Mouse (Mus musculus) layer of hippocampus, postnatal 36 days (tissue): ENCODE data around the gene Hmga1b. TPM values are rescaled to one million over a fixed set of nuclear protein-coding genes. Genes with fewer than 3 reads are reported as not detected.
"Not testable (repeated sequence)": the region's sequence is repeated elsewhere in the genome, so short reads cannot be mapped to it uniquely, and the experiment has no call there.

ENCODE experiments used
- DNase-seq, 2 experiments: peaks; one replicate each; pipeline ENCODE4 v3.0.0; 2022
- total RNA-seq, 2 experiments: library from RNA; stranded (reverse); gene quantifications; 2 replicates each; pipeline ENCODE4 v1.2.3; 2021

Gene Hmga1b
- total RNA-seq, result 10 to 100 TPM; 19.5 to 20.1 TPM

- not testable (repeated sequence) for DNase-seq
Observed at GRCm38 (mm10) chr11:120762672-120763041, at the start of gene Hmga1b. TSS of gene Hmga1b (plus strand) at chr11:120762794.

- DNase-seq, result peak; percentile 97
Observed at GRCm38 (mm10) chr11:120713580-120714518, 48.7 kb upstream of the Hmga1b start, which contains the start of the genes Cenpx and Lrrc45. TSS of gene Cenpx (minus strand) at chr11:120713738. TSS of gene Lrrc45 (plus strand) at chr11:120713925.

GRCm38 (mm10) chr11:120714546-120714945 is 48.0 kb upstream of the Hmga1b start:
- DNase-seq, result no peak

DNA sequence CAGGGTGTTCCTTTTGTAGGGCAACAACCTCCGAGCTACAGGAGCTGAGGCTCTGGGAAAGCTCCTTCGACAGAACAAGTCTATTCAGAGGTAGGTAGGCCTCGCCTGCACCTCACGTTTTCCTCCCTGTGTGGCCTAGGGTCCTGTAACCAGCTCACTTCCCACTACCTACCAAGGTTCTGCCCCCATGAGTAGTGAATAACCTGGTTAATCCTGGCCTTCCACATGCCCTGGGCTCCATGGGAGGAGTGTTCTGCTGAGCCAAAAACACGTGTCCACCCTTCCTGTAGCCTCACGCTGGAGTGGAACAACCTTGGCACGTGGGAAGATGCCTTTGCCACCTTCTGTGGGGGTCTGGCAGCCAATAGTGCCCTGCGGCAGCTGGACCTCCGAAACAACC is 47.5 kb upstream of the Hmga1b start:
- no peak for DNase-seq

DNA sequence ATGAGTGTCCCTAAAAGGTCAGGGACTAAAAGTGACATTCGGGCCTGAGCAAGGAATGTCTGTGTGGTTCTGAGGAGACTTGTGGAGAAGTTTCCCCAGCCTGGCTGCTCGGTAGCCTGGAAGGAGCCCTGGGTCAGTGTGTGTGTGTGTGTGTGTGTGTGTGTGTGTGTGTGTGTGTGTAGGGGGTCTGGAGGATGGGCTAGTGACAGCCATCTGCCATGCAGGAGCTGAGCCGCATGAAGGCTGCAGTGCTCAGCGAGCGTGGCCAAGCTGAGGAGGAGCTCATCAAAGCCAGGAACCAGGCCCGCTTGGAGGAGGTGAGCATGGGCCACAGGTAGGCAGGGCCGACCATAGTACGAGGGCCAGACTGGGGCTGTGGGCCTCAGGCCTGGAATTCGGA is 43.4 kb upstream of the Hmga1b start:
- no peak for DNase-seq

DNA sequence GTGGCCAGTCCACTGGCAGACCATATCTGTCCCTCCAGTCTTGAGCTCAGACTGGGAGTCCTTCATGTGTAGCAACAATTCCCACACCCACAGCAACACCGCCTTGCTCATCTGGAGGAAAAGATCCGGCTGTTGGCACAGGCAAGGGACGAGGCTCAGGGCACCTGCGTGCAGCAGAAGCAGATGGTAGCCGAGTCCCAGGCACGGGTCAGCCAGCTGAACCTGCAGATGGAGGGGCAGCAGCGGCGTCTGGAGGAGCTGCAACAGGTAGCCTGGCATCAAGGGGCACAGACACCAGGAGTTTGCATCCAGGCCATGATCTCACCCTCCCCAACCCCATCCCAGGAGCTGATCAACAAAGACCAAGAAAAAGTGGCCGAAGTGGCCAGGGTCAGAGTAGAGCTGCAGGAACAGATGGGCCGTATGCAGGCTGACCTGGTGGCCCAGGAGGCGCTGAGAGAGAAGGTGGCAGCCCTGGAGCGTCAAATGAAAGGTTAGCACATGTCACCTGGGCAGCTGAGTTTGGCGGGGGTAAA is 42.7 kb upstream of the Hmga1b start:
- no peak for DNase-seq

- DNase-seq, result peak; percentile 87 to 90
Observed at GRCm38 (mm10) chr11:120720450-120720849, 42.1 kb upstream of the Hmga1b start.

DNA sequence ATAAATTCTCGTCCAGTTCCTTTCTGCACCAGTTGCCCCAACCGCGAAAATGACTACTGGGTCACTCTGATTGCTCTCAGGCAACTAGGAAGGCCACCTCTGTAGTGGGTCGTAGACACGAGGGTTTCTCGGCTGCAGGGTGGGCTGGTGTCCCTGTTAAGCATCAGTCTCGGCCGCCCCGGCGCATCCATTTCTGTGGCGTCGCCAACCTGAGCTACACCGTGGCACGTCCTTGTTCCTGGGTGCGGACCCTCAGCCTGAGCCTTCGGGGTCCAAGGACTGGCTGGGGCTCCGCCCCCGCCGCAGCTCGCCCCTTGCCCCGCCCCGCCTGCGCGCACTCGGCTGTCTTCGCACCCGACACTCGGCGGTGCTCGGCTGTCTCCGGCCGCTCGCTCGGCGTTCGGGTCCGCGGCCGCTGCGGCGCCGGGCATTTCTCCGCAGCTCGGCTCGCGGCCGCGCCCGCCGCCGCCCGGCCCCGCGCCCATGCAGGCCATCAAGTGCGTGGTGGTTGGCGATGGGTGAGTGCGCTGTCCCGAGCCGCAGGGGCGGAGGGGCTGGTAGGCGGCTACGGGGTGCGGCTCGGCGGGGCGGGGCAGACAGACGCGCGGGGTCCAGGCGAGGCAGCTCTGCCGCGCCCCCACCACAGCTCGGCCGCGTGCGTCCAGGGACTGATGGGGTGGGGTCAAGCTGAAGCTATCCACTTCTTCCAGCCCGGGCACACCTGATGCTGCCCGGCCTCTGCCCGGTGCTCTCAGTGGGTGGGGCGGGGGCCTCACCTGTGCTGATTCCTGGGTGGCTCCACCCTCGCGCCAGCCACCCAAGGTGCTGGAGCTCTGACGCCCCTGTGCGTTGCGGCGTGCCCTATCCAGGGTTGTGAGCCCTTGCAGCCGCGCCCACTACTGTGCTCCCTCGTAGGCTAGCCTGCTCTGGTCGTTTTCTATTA is 41.2 kb upstream of the Hmga1b start, which contains the start of gene Rac3:
Gene Rac3, plus strand, starts transcription at position 347 of the 943 bp plus-strand sequence.
- peak; percentile 62 to 66 for DNase-seq

GRCm38 (mm10) chr11:120722067-120722630 is 40.4 kb upstream of the Hmga1b start:
- DNase-seq, result no peak

DNA sequence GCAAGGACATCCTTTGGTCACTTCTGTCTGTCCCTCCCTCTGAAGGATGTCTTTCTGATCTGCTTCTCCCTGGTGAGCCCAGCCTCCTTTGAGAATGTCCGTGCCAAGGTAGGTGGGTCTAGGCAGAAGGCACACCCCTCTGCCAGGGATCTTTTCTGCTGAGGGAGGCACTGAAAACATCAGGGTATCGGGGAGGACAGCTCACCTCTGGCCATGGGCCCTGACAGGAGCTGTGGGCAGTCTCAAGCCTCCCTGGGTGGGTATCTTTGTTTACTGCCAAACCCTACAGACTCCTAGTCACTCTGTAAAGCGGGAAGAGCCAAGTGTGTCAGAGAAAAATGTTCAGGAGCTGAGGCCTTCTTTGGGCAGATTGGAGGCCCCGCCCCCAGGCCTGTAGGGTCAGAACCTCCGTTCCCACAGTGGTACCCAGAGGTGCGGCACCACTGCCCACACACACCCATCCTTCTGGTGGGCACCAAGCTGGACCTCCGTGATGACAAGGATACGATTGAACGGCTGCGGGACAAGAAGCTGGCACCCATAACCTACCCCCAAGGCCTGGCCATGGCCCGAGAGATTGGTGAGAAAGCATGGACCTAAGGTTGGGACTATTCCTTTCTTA is 39.7 kb upstream of the Hmga1b start:
- DNase-seq, result no peak

DNA sequence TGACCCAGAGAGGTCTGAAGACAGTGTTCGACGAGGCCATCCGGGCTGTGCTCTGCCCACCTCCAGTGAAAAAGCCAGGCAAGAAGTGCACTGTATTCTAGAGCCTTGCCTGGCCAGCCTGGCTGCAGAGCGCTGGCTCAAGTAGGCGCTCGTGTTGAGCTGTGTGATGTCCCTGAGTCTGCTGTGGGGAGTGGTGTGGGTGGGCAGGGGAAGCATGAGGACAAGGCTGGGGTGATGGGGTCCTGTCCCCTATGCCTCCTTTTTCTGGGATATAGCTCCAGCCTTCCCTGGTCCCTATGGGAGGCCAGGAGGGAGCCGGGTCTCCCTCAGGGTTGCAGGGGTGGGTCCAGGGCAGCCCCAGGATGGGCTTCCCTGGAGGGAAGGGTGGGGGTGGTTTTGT is 39.1 kb upstream of the Hmga1b start:
- DNase-seq, result no peak

GRCm38 (mm10) chr11:120726243-120727168 is 36.1 kb upstream of the Hmga1b start:
- no peak for DNase-seq

- peak; percentile 60 to 73 for DNase-seq
Observed at GRCm38 (mm10) chr11:120727169-120727527, 35.4 kb upstream of the Hmga1b start, which contains the start of gene Dcxr. TSS of gene Dcxr (minus strand) at chr11:120727281.

DNA sequence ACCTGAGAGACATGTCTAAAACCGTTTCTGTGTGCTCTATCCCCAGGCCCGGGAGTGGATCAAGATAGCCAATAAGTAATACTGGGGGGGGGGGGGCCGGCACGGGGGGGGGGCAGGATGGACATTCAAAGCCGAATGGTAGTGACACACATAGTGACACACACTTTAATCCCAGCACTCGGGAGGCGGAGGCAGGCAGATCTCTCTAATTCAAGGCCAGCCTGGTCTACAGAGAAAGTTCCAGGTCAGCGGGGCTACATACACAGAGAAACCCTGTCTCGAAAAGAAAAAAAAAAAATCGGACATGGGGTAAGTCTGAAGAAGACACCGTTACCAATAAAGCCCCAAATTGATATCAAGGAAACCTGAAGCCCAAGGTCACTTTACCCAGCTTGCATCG is 35.0 kb upstream of the Hmga1b start:
- DNase-seq, result no peak

- no peak for DNase-seq
Observed at GRCm38 (mm10) chr11:120728530-120729240, 33.9 kb upstream of the Hmga1b start.

GRCm38 (mm10) chr11:120729432-120730050 is 33.1 kb upstream of the Hmga1b start:
- not testable (repeated sequence) for DNase-seq

- DNase-seq, result no peak
Observed at GRCm38 (mm10) chr11:120730331-120730870, 32.2 kb upstream of the Hmga1b start.

DNA sequence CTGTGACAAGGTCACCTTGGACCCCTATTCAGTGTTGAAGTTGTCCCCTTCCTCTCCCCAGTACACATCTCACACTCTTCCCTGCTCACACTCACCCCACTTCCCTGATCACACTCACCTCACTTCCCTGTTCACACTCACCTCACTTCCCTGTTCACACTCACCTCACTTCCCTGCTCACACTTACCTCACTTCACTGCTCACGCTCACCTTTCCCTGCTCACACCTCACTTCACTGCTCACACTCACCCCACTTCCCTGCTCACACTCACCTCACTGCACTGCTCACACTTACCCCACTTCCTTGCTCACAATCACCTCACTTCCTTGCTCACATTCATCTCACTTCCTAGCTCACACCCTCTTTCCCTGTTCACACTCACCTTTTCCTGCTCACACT is 31.2 kb upstream of the Hmga1b start:
- no peak for DNase-seq
